Mouse (Mus musculus): ENCODE measurements around the gene Rbl1.

- TF ChIP-seq CTCF (IDR thresholded peaks at IDR 0.05 in 2 of 3, conservative IDR thresholded peaks at IDR 0.05 in 1 of 3; ENCODE audit: control insufficient read depth in 1 of 3, insufficient read depth in 1 of 3, low read depth in 2 of 3, low read length in 3 of 3, poor library complexity in 1 of 3, severe bottlenecking in 1 of 3) (no peak), ETS1 (IDR thresholded peaks at IDR 0.05; ENCODE audit: low read depth, low read length) (no peak), RAD21 (IDR thresholded peaks at IDR 0.05; ENCODE audit: low read depth, low read length) (no peak), GATA1 (IDR thresholded peaks at IDR 0.05; ENCODE audit: low read depth, low read length) (no peak)
Observed at GRCm38 (mm10) chr2:157138808-157139207, 65.5 kb downstream of the Rbl1 start.

All from MEL (cell line).